Mouse (Mus musculus) forebrain, embryonic 10.5 days (tissue): ENCODE results near the gene Mab21l3. TPM values are rescaled to one million over a fixed set of nuclear protein-coding genes. Genes with fewer than 3 reads are reported as not detected.

Source experiments
- polyA plus RNA-seq: library from polyadenylated mRNA; unstranded; fragments of >200 nt; fragmentation: Nextera tagmentation; extraction: Ambion mirVana; gene quantifications from 2 replicates; pipeline ENCODE4 v1.2.1, GENCODE M21; 2016

Mab21l3 gene
- polyA plus RNA-seq, 1 experiment from 2014 or later, result 1.1 TPM

Other genes with a start within 250 kb of the Mab21l3 start
- gene Atp1a1, start 244.3 kb downstream of the Mab21l3 start, polyA plus RNA-seq, result 42.8 and 48.2 TPM in 2 replicates
- 2.6 and 3.7 TPM in 2 replicates for gene Slc22a15, start 75.5 kb upstream of the Mab21l3 start, polyA plus RNA-seq
- 10.4 and 16.5 TPM in 2 replicates for gene Nhlh2, start 161.1 kb upstream of the Mab21l3 start, polyA plus RNA-seq
- not detected in 2 replicates for gene Casq2, start 237.5 kb upstream of the Mab21l3 start, polyA plus RNA-seq